Mouse (Mus musculus) stomach, postnatal 0 days (tissue): ENCODE data around the gene Ndufb3. TPM values are rescaled to one million over a fixed set of nuclear protein-coding genes. Genes with fewer than 3 reads are reported as not detected.
"Not testable (repeated sequence)": the region's sequence is repeated elsewhere in the genome, so short reads cannot be mapped to it uniquely, and the experiment has no call there.

Source experiments
- ATAC-seq: fragments of 200-750 bp; cut with Nextera tagmentation; 2 replicates; pipeline ENCODE4 v1.8.0; 2017; ENCODE audit not compliant: low FRiP score, low TSS enrichment
- DNase-seq: peaks from one replicate; pipeline ENCODE4 v3.0.0-alpha.2; 2016; ENCODE audit warnings: low spot score
- H3K27ac ChIP-seq: fragments of 300-500 bp; sonication (generic); replicated peaks from 2 replicates; pipeline ENCODE4 v1.5.1; 2014; ENCODE audit warnings: mild to moderate bottlenecking, control low read depth
- H3K27me3 ChIP-seq: fragments of 300-500 bp; sonication (generic); 2 replicates; pipeline ENCODE4 v1.6.1; 2014; ENCODE audit warnings: low read length; ENCODE audit not compliant: control insufficient read depth, insufficient read depth
- H3K36me3 ChIP-seq: fragments of 300-500 bp; sonication (generic); 2 replicates; pipeline ENCODE4 v1.6.1; 2014; ENCODE audit warnings: low read length, mixed read lengths; ENCODE audit not compliant: control insufficient read depth, insufficient read depth
- H3K4me1 ChIP-seq: fragments of 300-500 bp; sonication (generic); replicated peaks from 2 replicates; pipeline ENCODE4 v1.6.1; 2014; ENCODE audit warnings: antibody characterized with exemption; ENCODE audit not compliant: control insufficient read depth, insufficient read depth
- H3K4me2 ChIP-seq: fragments of 300-500 bp; sonication (generic); replicated peaks from 2 replicates; pipeline ENCODE4 v1.6.1; 2014; ENCODE audit warnings: low read depth, mild to moderate bottlenecking, control low read depth, moderate library complexity
- H3K4me3 ChIP-seq: fragments of 300-500 bp; sonication (generic); 2 replicates; pipeline ENCODE4 v1.5.1; 2014; ENCODE audit warnings: low read depth, low read length, control low read depth
- H3K9ac ChIP-seq: fragments of 300-500 bp; sonication (generic); 2 replicates; pipeline ENCODE4 v1.6.1; 2014; ENCODE audit warnings: mild to moderate bottlenecking, low read length, control low read depth, mixed read lengths
- H3K9me3 ChIP-seq: fragments of 300-500 bp; sonication (generic); 2 replicates; pipeline ENCODE4 v1.6.1; 2016; ENCODE audit warnings: low read length; ENCODE audit not compliant: control insufficient read depth
- CTCF ChIP-seq: IDR thresholded peaks from 2 replicates; pipeline ENCODE4 v1.5.1; 2016; ENCODE audit warnings: antibody characterized with exemption, low read depth, mild to moderate bottlenecking, moderate library complexity
- EP300 ChIP-seq: optimal IDR thresholded peaks from 2 replicates; pipeline ENCODE3; 2016; ENCODE audit warnings: antibody characterized with exemption
- WGBS: fragments of 180-500 bp; shearing (Covaris S2); extraction: QIAGEN DNeasy Blood & Tissue Kit; methylation state at CpG from one replicate; pipeline ENCODE4 v1.1.7; 2014; 5-methylcytosine and 5-hydroxymethylcytosine counted together
- polyA plus RNA-seq: library from polyadenylated mRNA; unstranded; fragments of >200 nt; fragmentation: Nextera tagmentation; extraction: Ambion mirVana; gene quantifications from 2 replicates; pipeline ENCODE4 v1.2.1, GENCODE M21; 2015

The Ndufb3 gene
- polyA plus RNA-seq = 199 and 217 TPM in 2 replicates

DNA sequence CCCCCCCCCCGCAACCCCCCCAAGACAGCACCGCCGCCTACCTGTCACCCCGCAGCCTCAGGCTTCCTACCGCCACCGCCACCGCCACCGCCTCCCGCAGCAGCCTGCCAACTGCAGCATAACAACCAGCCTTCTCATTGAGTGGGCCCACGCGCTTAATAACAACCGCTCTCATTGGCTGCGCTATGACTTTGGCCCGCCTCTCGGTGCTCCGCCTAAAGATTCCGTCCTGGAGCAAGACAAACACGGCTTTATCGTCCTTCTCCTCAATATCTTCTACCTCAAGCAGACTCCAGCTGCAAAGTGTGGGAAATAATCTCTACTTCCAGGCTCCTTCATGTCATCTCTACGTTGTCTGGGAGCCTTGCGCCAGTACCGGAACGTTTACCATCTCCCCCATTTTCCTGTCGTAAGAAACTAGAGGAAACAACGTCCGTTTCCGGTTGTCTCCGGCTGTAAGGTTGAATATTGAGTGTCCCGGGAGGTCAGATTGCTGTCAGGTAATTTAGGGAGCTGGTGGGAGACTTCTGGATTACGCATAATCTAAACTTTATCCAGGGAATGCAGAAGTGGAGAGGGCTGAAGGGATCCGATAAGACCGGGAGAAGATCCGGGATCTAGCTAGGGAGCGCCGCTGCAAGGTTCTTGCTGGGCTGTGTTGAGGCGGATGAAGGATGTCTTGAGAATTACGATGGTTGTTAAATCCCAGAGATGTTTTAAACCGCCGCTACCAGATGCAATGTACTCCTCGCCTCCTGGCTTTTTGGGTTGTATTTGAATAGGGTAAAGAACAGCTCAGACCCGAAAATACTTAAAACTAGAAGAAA, at the start of gene Ndufb3, which contains the start of gene Fam126b:
Ndufb3 (plus strand) TSS at position 214 of the 827 bp plus-strand sequence.
Fam126b (minus strand) TSS at position 153 of the 827 bp plus-strand sequence.
- Histone ChIP-seq H3K27me3 (no peaks in the 10 kb centered on the region), H3K9me3 (no peaks in the 10 kb centered on the region), H3K27ac (peak within 1 kb of the TSS; percentile 85), H3K4me1 (no peaks in the 10 kb centered on the region), H3K4me3 (peak within 1 kb of the TSS; percentile 75), H3K4me2 (peak within 1 kb of the TSS; percentile 73), H3K9ac (peak within 1 kb of the TSS; percentile 83), H3K36me3 (no peaks in the 10 kb centered on the region)
- ATAC-seq = peak; percentile 99
- under 1% methylated on average over 41 of the region's 41 CpGs for WGBS
- TF ChIP-seq EP300 (no peak), CTCF (peak; percentile 31; the same call in 1 of the 2 replicates)
- DNase-seq = peak; percentile 88

- H3K4me1 ChIP-seq = no peaks in the 10 kb centered on the region
- no peak for ATAC-seq
- H3K4me2 ChIP-seq = no peak overlapping the region
- H3K4me3 ChIP-seq = no peak overlapping the region
- no peak for DNase-seq
- no peak overlapping the region for H3K27ac ChIP-seq
- peaks cover 9% of the 10 kb centered on the region; the same call in 1 of the 2 replicates for H3K36me3 ChIP-seq
- no peaks in the 10 kb centered on the region for H3K9me3 ChIP-seq
- no peak overlapping the region for H3K9ac ChIP-seq
- 82% methylated on average over 1 of the region's 1 CpGs for WGBS
- TF ChIP-seq EP300 = no peak
- TF ChIP-seq CTCF = no peak
- no peaks in the 10 kb centered on the region for H3K27me3 ChIP-seq
Measured at GRCm38 (mm10) chr1:58541386-58541785, 44.8 kb upstream of the Ndufb3 start.

GRCm38 (mm10) chr1:58560370-58560769, 25.8 kb upstream of the Ndufb3 start:
- not testable (repeated sequence) for H3K9ac ChIP-seq, H3K27me3 ChIP-seq, H3K27ac ChIP-seq, H3K4me2 ChIP-seq, DNase-seq, H3K36me3 ChIP-seq, H3K4me1 ChIP-seq, H3K9me3 ChIP-seq, ATAC-seq, H3K4me3 ChIP-seq
- WGBS = 88% methylated on average over 6 of the region's 6 CpGs

DNA sequence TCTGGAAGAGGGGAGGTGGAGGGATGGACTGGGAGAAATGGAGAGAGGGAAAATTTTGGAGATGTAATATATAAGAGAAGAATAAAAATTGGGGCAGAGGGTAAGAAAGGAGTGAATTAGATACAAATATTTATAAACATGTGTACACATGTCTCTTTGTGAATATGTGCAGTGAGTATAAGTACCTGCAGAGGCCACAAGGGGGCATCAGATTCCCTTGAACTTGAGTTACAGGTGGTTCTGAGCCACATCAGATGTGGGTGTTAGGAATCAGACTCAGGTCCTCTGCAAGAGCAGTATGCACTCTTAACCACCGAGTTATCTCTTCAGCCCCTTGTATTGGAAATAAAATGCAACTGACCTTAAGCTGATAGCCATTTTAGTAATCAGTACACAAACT, 23.7 kb upstream of the Ndufb3 start:
- peak; percentile 30 for DNase-seq
- peak; percentile 67 for TF ChIP-seq CTCF
- TF ChIP-seq EP300 = no peak
- no peak overlapping the region for H3K27ac ChIP-seq
- no peak for ATAC-seq
- H3K4me1 ChIP-seq = no peaks in the 10 kb centered on the region
- H3K9me3 ChIP-seq = no peaks in the 10 kb centered on the region
- H3K27me3 ChIP-seq = no peaks in the 10 kb centered on the region
- WGBS = 81% methylated on average over 1 of the region's 1 CpGs
- no peak overlapping the region for H3K4me3 ChIP-seq
- no peaks in the 10 kb centered on the region for H3K36me3 ChIP-seq
- no peak overlapping the region for H3K9ac ChIP-seq
- no peak overlapping the region for H3K4me2 ChIP-seq

DNA sequence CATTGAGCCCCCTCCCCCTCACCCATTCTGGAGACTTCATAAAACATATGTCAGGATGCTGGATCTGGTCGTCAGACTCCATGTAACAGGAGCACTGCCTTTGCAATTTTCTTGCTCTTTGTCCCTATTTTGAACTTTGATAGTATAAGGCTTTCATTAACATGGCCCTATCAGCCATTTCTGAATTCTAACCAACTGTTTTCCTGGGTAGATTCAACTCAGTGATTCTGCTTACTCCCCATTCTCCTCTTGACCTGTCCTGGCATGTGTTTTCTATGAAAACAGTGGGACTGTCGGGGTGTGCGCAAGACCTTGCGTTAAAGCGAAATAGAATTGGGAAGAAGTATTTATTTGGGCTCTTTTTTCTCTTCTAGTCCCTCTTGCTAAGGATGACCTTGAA, 21.2 kb upstream of the Ndufb3 start:
- Histone ChIP-seq H3K4me3 (no peak overlapping the region), H3K36me3 (no peaks in the 10 kb centered on the region), H3K4me2 (no peak overlapping the region), H3K9ac (no peak overlapping the region), H3K4me1 (no peaks in the 10 kb centered on the region), H3K9me3 (no peaks in the 10 kb centered on the region), H3K27me3 (no peaks in the 10 kb centered on the region), H3K27ac (no peak overlapping the region)
- no peak for DNase-seq
- no peak for ATAC-seq
- TF ChIP-seq CTCF (no peak), EP300 (no peak)
- WGBS = 91% methylated on average over 5 of the region's 5 CpGs

- TF ChIP-seq CTCF (no peak), EP300 (no peak)
- no peak for DNase-seq
Measured at GRCm38 (mm10) chr1:58566621-58567020, 19.6 kb upstream of the Ndufb3 start.

More at GRCm38 (mm10) chr1:58566621-58567020, 19.6 kb upstream of the Ndufb3 start:
- Histone ChIP-seq H3K9ac (no peak overlapping the region), H3K27ac (no peak overlapping the region), H3K4me2 (no peak overlapping the region), H3K4me3 (no peak overlapping the region), H3K4me1 (no peaks in the 10 kb centered on the region), H3K27me3 (no peaks in the 10 kb centered on the region), H3K36me3 (no peaks in the 10 kb centered on the region), H3K9me3 (no peaks in the 10 kb centered on the region)
- no peak for ATAC-seq
